Mouse (Mus musculus): Measurements from ENCODE around the gene Alg14.

The Alg14 gene

DNA sequence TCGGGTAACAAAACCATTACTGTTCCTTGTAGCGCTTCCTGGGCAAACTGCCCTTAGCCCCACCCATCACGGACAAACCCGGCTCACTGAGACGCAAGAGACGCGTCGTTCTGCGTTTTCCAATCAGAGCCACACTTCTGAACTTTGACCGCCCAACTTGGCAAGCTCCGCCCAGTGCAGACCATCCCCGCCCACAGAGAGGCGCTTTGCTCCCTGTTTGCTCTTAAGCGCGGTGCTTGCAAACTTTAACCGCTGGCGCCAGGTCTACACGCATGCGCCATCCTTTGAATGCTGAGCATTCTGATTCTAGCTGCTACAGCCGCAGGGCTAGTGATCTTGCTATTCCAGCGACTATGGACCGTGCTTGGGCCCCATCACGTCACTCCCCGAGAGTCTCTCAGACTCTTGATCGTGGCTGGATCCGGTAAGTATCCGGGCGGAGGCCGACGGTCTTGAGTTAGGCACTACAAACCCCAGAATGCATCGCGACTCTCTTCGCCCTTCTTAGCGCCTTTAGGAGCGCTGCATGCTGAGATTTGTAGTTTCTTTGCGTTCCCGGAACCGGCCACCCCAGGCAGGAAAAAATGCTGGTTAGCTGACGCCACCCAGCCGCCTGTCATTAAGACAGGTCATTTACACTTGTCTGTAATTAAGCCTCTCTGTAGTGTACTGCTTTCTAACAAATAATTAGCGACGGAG lies at the start of gene Alg14:
Gene Alg14, plus strand, starts transcription at position 214 of the 699 bp plus-strand sequence.
- DNase-seq (ENCODE audit: low read depth, low spot score) = peak; percentile 88

DNA sequence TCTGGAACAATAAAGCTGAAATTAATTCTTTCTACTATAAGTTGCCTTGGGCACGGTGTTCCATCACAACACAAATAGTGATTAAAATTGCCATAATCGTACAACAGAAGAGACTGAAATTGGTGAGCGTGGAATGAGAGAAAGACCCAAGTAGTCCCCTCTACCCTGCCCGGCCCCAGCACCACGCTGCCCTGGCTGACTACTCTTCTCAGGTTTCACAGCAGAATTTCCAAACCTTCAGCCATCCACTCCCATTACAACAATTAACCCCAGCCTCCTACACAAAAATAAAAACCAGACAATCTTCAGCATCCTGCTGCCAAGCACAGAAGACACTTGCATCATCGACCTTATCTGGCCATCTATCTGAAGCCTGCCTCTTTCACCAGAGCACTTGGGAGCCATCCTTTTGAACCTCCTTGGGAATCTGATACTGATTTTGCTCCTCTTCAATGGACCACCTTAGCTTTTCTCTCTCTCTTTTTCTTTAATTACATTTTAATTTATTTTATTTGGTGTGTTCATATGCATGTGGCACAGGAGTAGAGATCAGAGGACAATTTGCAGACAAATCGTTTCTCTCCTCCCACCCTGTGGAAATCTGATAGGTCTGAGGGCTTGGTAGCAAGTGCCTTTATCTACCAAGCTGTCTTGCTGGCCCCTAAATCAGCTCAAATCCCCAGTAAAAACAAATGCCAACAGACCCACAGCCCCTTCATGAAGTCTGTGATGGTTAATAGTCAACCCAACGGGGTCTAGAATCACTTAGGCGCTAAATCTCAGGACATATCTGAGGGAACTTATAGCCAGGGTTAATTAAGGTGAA lies 49.2 kb upstream of the Alg14 start:
- DNase-seq (ENCODE audit: low read depth, low spot score) = no peak

DNA sequence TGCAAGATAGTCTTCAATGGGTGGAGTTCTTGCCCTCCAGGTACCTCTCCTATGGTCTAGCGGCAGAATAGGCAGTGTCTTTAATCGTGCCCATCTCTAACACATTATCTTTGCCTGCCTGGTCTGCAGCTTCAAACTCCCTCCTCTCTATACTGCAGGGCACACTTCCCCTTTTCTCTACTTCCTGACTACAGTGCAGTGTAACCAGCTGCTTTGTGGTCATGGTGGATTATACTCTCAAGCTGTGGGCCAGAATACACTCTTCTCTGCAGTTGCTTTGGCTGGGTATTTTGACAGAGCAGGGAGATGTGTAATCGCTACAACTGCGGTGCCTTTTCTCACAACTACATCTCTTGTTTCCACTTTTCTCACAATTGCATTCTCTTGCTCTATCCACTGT lies 48.6 kb upstream of the Alg14 start:
- DNase-seq (ENCODE audit: low read depth, low spot score) = no peak

DNA sequence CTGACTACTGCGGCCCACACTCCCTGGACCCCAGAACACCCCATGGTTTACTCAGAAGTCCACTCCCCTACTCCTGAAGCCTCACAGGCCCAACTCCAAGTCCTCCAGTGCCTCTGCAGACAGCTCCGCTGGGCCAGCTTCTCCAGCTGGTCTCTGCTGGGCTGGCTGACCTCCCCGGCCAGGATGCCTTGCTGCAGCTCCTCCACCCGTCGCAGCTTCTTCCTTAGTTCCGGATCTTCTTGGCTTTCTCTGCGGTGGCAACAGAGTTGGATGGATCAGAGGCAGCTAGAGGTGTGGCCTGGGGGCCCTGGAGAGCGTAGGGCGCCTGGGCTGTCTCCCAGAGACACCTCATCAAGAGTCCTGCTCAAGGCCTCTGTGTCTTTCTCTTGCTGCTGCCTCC lies 41.5 kb upstream of the Alg14 start:
- no peak for DNase-seq (ENCODE audit: low read depth, low spot score)

DNA sequence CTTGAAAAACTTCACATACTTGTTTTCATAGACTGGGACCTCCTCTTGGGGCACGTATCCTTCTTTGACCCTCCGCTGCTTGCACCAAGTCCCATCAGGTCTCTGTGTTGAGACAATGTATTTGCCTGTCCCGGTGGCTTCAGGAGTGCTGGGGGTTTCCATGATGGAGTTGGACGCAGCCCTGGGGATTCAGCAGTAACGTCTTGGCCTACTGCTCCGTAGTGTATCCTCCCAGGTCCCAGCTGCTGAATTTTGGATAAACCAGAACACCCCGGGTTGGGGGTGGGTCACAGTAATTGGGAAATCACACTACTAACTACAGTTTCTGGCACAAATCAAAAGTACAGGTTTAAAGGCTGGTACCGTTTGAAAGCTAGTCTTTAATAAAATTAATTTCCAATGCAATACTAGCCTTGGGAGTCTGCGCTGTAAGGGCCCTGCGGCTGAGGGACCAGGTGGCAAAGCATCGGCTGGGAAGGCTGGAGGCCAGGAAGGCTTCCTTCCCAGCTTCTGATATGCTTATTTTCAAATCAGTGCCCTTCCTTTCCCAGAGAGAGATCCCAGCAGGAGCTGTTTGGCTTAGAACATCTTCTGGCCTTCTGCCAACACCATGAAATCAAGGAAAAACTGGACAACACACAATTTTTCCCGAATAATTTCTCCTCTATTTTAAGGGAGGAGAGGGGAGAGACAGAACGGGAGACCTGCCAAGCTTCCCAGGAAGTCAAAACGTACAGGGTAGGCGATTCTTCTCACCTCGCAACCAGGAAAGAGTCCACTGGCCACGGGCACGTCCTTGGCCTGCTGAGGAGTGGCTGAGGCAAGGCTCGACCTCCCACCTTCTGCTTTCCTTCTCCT lies 40.8 kb upstream of the Alg14 start:
- no peak for DNase-seq (ENCODE audit: low read depth, low spot score)

DNA sequence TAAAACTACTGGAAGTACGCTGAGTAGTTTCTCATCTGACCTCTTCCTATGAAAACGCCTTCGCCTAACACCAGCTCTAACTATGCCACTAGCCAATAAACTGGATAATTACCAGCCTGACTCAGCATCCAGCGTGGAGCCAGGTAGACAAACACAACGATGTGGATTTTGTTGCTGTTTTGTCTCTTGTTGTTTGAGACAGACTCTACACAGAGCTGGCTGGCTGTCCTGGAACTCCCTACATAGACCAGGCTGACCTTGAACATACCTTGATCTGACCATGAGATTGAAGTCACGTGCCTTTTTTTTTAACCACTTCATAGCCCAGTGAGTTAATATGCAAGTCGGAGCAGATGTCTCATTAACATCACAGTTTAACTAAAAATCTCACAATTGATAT lies 36.1 kb upstream of the Alg14 start:
- DNase-seq (ENCODE audit: low read depth, low spot score) = no peak

DNA sequence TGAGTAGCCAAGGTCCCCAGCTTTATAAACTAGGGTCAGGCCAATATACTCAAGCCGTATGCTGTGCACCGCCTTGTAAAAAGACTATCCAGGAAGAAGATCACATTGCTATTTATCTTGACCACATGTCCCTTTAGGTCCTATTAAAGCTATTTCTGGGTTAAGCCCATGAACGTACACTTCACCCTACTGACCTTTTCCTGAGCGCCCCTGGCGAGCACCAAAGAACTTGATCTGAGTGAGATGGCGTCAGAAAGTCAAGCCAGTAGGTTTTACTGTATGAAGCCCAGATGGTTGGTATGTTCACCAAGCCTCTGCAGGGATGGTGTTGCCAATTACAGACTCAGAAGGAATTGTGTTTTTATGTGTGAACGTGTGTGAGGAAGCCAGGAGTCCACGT lies 35.4 kb upstream of the Alg14 start:
- no peak for DNase-seq (ENCODE audit: low read depth, low spot score)

DNA sequence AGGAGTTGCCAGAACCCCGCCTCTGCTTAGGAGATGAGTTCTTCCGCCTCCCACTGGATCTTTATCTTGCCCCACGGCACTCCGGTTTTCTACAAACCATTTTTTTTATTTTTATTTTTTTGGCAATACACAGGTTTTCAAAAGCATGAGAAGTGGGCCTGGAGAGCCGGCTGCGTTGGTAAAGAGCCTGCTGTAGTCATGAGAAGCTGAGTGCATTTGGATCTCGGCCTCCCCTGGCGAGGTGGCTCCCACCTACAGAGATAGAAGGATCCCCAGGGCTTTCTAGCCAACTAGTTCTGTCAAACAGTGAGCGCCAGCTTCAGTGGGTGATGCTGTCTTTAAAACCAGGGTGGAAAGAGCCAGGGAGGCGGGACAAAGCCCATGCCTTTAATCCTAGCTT lies 34.2 kb upstream of the Alg14 start:
- no peak for DNase-seq (ENCODE audit: low read depth, low spot score)

DNA sequence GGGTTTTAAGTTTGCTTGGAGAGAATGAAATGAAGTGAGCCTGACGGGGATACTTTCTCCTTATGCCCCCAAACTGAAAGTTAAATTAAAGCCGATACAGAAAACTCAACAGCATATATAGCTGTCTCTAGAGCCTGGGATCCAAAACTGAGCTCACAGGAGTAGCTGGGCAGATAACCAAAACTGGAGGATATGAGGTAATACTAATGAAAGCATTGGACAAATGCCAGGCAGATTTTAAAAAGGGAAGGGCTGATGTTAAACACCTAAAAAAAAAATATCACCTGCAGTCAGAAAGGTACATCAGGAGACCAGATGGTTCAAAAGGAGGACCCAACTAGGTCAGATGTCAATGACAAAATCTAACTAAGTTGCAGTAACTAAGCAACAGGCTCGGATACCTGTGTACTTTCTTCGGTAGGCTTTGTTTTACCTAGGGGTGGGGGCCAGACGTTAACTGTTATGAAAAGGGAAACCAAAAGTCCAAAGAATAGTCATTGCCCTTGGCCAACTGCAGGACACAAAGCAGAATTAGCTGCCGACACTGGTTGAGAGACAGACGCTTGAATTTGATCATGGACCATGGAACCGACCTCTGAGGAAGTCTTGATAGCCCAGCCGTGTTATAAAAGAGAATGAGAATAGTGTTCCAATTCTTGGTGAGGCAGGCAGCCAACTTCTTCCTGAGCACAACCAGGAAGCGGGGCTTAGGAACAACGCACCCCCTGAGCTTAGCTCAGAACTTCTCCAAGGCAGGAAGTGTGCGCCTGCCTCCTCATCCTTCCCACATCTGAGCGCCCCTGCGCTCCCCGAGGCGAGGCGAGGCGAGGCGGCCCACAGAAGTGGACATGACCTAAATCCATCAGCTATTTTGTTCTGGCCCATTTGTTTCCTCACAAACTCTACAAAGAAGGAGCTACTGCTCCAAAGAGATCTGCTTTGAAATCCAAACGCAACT lies 32.8 kb upstream of the Alg14 start:
- DNase-seq (ENCODE audit: low read depth, low spot score) = no peak

DNA sequence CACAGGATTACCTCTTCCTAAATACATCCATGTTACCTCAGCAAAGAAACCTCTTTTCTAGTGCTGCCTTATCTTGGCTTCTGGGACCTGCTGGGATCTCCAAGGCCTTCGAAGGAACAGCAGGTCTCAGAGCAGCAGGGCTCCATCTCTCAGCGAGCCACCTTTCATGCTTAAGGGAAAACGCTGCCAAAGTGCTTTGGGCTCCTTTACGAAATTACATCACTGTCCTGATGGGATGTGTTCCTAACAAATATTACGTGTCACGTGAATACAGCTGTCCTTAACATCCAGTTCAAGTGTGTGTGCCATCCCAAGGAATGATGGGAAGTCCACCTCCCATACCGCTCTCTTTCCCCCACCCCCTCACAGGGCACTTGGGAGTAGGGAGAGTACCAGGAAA lies 31.5 kb upstream of the Alg14 start:
- DNase-seq (ENCODE audit: low read depth, low spot score) = no peak

DNA sequence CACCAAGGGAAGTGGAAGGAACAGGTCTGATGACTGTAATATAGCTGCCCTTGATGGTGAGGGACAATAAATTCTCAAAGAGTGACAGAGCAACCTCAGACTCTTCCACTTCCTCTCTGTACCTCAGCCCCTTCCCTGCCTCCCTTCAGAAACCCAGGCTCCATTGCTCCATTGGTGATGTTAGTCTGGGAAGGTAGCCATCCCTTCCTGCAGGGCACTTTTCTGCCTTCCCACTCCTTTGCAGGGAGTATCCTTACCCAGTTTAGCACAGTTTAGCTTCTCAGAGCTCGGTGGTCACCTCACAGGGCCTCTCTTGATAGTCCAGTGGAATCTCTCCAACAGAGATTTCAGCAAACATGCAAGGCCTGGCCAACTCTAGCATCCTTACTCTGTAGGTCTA lies 30.7 kb upstream of the Alg14 start:
- no peak for DNase-seq (ENCODE audit: low read depth, low spot score)

DNA sequence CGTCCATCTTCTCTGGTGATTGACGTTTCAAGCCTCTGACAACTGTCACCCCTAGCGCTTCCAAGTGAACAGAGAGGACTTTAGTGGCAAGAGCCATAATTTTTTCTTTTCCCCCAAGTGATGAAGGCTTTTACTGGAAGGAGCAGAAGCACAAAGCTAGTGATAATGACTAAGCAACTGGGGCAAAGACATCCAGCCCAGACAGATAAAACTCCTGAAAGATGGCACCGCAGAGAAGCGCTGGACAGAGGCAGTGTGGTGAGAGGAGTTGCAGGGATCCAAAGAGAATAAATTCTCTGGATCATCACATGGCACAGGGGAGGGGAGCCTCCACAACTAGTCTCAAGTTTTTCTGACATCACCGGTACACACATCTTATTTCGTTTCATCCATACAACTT lies 30.3 kb upstream of the Alg14 start:
- DNase-seq (ENCODE audit: low read depth, low spot score) = no peak

DNA sequence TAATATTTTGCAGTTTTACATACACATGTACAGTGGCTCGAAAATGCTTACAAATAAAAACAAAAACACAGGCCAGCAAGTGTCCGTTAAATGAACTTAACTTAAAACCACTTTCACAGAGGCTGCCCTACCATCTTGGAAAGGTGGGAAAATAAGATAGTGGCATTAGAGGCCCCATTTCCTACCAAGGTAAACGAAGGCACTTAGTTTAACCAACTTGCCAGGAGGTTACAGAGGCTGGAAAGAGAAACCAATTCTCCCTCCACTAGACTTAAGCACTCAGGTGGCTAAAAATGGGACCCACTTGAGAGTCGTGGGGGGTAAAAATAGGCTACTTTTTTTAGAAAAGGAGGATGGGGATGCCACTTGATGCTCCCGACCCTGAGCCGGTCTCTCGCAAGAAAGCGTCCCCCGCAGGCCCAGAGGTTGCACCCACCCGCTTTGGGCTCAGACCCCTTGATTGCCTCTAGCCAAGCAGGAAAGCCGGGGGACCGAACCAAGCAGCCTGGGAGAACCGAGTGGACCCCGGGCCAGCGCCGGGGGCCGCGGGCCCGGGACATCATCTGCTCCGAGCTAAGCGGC lies 29.5 kb upstream of the Alg14 start:
- DNase-seq (ENCODE audit: low read depth, low spot score) = no peak

DNA sequence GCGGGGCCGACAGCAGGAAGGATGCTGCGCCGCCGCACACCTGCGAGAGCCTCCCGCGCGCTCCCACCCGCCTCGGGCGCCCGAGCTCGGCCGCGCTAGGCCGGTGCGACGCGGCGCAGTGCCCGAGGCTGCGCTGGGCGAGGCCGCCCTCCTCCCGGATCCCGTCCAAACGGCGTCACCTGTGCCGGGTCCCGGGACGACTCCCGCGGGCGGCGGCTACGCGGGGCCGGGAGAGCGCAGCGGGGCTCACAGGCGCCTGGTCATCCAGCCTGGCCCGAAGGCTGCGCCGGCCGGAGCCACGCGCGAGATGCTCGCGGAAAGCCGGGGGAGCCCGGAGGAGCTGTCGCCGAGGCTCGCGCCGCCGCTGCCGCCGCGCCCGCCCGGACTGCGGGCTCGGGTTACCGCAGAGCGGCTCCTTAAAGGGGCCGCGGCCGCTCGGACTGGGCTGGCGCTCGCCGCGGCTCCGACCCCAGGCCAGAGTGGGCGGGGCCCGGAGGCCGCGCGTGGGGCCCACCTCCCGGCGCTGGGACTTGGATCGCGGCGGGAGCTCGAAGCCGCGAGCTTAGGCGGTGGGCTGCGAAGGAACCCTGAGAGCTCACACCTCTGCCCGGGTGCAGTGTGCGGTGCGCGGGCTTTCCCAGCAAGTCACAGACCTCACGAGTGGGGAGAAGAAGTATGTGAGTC lies 28.9 kb upstream of the Alg14 start:
- peak; percentile 41 for DNase-seq (ENCODE audit: low read depth, low spot score)

DNA sequence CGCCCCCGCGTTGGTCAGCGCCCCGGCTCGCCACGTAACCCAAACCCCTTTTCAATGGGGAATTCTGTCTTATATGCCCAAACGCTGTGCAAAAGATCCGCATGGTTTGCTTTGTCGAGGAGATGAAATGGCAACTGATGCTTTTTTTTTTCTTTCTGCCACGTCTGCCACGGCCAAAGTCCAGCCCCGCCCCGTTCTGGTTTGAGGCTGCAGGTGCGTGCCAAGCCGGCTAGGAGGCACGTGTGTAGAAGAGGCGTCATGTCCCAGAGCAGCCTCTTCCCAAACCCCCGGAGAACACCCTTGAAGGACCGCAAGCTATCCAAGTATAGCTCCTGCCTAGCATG lies 28.4 kb upstream of the Alg14 start:
- no peak for DNase-seq (ENCODE audit: low read depth, low spot score)

DNA sequence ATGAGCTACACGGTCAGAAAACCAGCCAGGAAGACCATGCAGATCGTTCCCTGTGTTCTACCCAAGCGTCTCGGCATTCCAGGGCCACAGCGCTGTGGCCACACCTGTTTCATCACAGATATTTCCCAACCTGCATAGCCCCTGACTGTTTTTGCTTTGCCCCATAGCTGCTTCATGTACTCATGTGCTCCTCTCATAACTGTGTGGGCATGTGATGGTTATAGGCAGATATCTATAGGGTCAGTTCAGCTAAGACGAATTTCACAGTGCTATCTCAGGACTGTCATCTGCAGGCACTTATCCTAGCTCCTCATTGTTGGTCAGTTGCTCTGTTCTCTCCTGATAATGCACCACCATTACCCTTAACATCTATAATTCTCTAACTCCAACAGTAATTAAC lies 27.3 kb upstream of the Alg14 start:
- no peak for DNase-seq (ENCODE audit: low read depth, low spot score)

DNA sequence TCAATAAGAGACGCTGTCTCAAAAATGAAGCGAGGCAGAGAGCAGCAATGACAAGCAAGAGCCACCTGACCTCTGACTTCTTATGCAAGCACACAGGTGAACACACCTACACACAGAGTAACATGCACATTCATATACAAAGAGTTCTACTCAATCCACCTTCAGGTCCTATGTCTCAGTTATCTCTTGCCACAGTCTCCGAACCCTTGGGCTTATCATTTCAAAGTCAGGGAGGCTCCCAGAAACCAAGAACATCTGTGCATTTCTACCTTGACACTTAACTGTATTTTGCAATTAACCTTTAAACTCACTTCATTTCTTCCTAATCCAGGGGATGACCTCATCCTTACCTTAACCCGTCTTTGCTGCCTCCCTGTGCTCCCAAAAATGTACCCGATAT lies 24.3 kb upstream of the Alg14 start:
- DNase-seq (ENCODE audit: low read depth, low spot score) = no peak

DNA sequence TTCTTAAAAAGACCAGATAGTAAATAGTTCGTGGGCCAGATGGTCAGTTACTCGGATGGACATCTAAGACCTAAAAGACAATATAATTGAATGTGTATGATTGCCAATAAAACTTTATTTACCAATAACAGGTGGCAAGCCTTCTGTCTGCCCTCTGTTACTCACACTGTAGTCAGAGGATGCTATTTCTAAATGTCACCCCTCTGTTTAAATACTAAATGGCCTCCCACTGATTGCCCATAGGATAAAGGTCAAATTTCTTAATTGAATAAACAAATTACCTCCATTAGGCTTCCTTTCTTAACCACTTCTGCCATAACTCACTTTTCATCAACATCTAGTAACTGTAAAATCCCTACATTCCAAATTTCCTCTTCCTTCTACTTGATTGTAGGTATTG lies 19.0 kb upstream of the Alg14 start:
- no peak for DNase-seq (ENCODE audit: low read depth, low spot score)

DNA sequence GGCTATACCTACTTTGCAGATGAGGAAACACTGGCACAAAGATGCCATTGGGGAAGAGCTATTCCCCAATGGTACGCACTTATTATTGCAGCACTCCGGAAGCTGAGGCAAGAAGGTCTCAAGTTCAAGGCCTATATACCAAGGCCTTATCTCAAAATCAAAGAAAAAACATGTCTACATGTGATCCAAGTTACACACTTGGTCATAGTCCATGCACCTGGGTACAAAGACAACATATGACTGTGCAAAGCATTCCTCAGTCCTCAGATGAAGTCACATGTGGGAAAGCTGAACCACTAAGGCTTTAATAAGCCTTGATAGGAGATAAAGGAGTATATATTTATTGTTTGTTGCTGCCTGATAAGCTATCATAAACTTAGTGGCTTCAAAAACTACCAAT lies 17.6 kb upstream of the Alg14 start:
- DNase-seq (ENCODE audit: low read depth, low spot score) = no peak

DNA sequence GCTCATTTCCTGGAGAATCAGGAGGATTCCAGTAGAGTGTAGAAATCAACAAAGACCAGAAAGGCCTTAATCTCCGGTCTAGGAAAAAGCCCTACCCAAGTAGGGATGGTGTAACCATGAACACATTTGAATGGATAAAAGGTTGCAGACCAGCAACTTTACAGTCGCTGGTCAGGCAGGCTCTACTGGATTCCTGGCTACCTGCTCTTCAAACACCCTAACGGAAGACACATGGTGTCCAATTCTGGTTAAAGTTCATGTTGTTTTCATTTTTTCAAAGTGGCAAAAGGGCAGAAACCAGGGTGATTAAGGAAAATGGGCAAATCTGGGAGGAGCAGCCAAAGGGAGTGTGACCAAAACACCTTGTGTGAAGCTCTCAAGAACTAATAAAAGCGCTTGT lies 14.6 kb upstream of the Alg14 start:
- DNase-seq (ENCODE audit: low read depth, low spot score) = no peak

Measured in retina, postnatal 7 days (tissue).